Mouse (Mus musculus): ENCODE results near the gene AA986860. TPM values are rescaled to one million over a fixed set of nuclear protein-coding genes. Genes with fewer than 3 reads are reported as not detected.

Gene AA986860
- total RNA-seq, 1 experiment from 2014 or later = 0.37 TPM

GRCm38 (mm10) chr1:130733671-130734070 lies 1.9 kb downstream of the AA986860 start:
- ATAC-seq (replicated peaks; ENCODE audit: low read depth, poor library complexity, severe bottlenecking) = no peak

GRCm38 (mm10) chr1:130734452-130734851 lies 2.7 kb downstream of the AA986860 start:
- ATAC-seq (replicated peaks; ENCODE audit: low read depth, poor library complexity, severe bottlenecking) = no peak

- ATAC-seq (replicated peaks; ENCODE audit: low read depth, poor library complexity, severe bottlenecking) = no peak
Observed at GRCm38 (mm10) chr1:130734852-130735251, 3.1 kb downstream of the AA986860 start.

- no peak for ATAC-seq (replicated peaks; ENCODE audit: low read depth, poor library complexity, severe bottlenecking)
Observed at GRCm38 (mm10) chr1:130737411-130737881, 5.7 kb downstream of the AA986860 start.

GRCm38 (mm10) chr1:130737916-130738315 lies 6.1 kb downstream of the AA986860 start:
- ATAC-seq (replicated peaks; ENCODE audit: low read depth, poor library complexity, severe bottlenecking) = no peak

- no peak for ATAC-seq (replicated peaks; ENCODE audit: low read depth, poor library complexity, severe bottlenecking)
Observed at GRCm38 (mm10) chr1:130738551-130739106, 6.9 kb downstream of the AA986860 start.

GRCm38 (mm10) chr1:130739636-130740035 lies 7.9 kb downstream of the AA986860 start:
- ATAC-seq (replicated peaks; ENCODE audit: low read depth, poor library complexity, severe bottlenecking) = no peak

- ATAC-seq (replicated peaks; ENCODE audit: low read depth, poor library complexity, severe bottlenecking) = no peak
Observed at GRCm38 (mm10) chr1:130740227-130740648, 8.5 kb downstream of the AA986860 start.

GRCm38 (mm10) chr1:130740781-130741720 lies 9.3 kb downstream of the AA986860 start:
- peak; percentile 88 for ATAC-seq (replicated peaks; ENCODE audit: low read depth, poor library complexity, severe bottlenecking)

- ATAC-seq (replicated peaks; ENCODE audit: low read depth, poor library complexity, severe bottlenecking) = no peak
Observed at GRCm38 (mm10) chr1:130742201-130742600, 10.4 kb downstream of the AA986860 start.

- ATAC-seq (replicated peaks; ENCODE audit: low read depth, poor library complexity, severe bottlenecking) = no peak
Observed at GRCm38 (mm10) chr1:130743775-130744174, 12.0 kb downstream of the AA986860 start.

GRCm38 (mm10) chr1:130744217-130744616 lies 12.4 kb downstream of the AA986860 start:
- ATAC-seq (replicated peaks; ENCODE audit: low read depth, poor library complexity, severe bottlenecking) = no peak

- ATAC-seq (replicated peaks; ENCODE audit: low read depth, poor library complexity, severe bottlenecking) = no peak
Observed at GRCm38 (mm10) chr1:130744961-130745360, 13.2 kb downstream of the AA986860 start.

- no peak for ATAC-seq (replicated peaks; ENCODE audit: low read depth, poor library complexity, severe bottlenecking)
Observed at GRCm38 (mm10) chr1:130745591-130745990, 13.8 kb downstream of the AA986860 start.

- no peak for ATAC-seq (replicated peaks; ENCODE audit: low read depth, poor library complexity, severe bottlenecking)
Observed at GRCm38 (mm10) chr1:130746819-130747218, 15.0 kb downstream of the AA986860 start.

GRCm38 (mm10) chr1:130759689-130760088 lies 27.9 kb downstream of the AA986860 start:
- no peak for ATAC-seq (replicated peaks; ENCODE audit: low read depth, poor library complexity, severe bottlenecking)

- no peak for ATAC-seq (replicated peaks; ENCODE audit: low read depth, poor library complexity, severe bottlenecking)
Observed at GRCm38 (mm10) chr1:130761597-130761996, 29.8 kb downstream of the AA986860 start.

GRCm38 (mm10) chr1:130762045-130762760 lies 30.4 kb downstream of the AA986860 start:
- no peak for ATAC-seq (replicated peaks; ENCODE audit: low read depth, poor library complexity, severe bottlenecking)

- ATAC-seq (replicated peaks; ENCODE audit: low read depth, poor library complexity, severe bottlenecking) = peak; percentile 54; the same call in 1 of the 2 replicates
Observed at GRCm38 (mm10) chr1:130764027-130764461, 32.3 kb downstream of the AA986860 start.

GRCm38 (mm10) chr1:130767066-130767465 lies 35.3 kb downstream of the AA986860 start:
- ATAC-seq (replicated peaks; ENCODE audit: low read depth, poor library complexity, severe bottlenecking) = no peak
